Mouse (Mus musculus) heart, adult 18-20 months (tissue): ENCODE results near the gene Rb1. TPM values are rescaled to one million over a fixed set of nuclear protein-coding genes. Genes with fewer than 3 reads are reported as not detected.

Experiments used
- DNase-seq, 2 experiments: peaks; one replicate each; pipeline ENCODE4 v3.0.0; 2021 to 2022; ENCODE audit warnings: mixed read lengths in 1 of 2
- total RNA-seq, 2 experiments: library from RNA; stranded (reverse); gene quantifications; 2 replicates each; pipeline ENCODE4 v1.2.3; 2021

The Rb1 gene
- total RNA-seq, 2 experiments from 2014 or later, result 17.9 to 23.6 TPM

DNA sequence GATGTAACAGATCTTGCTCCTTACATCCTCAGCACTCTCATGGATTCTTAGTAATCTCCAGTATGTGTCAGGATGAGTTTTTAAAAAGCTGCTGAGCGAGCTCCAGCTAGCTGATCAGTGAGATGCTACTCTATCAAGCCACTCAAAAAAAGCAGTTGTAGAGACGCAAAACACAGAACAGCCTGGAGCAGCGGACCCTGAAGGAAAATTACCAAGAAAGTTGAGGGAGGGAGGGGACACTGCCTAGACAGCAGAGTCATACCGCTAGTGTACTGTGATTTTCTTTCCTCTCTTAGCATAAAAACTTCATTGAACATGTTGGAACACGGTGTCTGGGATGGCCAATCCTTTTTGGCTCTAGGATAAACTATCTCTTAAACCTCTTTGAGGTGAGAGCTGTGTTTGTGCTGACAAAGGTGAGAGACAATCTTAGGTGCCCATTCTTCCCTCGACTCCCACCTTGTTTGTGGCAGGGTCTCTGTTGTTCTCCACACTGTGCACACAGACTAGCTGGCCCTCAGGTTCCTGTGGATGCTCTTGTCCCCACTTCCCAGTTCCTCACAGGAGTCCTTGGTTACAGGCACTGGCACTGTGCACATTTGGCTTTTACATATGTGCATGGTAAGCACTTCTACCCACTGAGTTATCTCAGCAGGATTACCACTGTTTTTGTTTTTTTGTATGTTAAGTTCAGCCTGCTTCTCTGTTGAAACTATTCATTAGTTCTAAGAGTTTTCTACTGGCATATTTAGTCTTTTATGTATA, 10.9 kb upstream of the Rb1 start:
- DNase-seq, result no peak

GRCm38 (mm10) chr14:73334926-73335805, 9.5 kb upstream of the Rb1 start:
- DNase-seq, result no peak

DNA sequence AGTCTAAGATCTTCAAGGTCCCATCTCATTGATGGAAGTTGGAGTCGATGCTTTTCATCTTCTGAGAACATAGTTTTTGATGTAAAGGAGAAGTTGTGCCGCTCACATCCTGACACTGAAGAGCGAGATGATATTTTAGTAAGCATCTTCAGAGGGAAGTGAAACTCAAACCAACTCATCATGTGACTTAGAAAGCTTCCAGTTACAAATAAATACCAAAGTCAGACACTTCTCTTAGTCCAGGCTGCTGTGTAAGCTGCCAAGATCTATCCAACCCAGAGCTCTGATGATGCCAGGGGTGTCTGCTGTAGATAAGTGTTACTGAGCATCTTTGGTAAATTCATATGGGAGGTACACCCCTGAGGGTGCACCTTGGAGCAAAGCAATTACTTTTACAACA, 8.3 kb upstream of the Rb1 start:
- DNase-seq, result peak in 1 of 2 experiments; percentile 27

- DNase-seq, result no peak
Measured at GRCm38 (mm10) chr14:73331386-73331785, 5.8 kb upstream of the Rb1 start.

- DNase-seq, result no peak
Measured at GRCm38 (mm10) chr14:73329871-73330270, 4.2 kb upstream of the Rb1 start.

GRCm38 (mm10) chr14:73326511-73326910, 889 bp upstream of the Rb1 start:
- no peak for DNase-seq

DNA sequence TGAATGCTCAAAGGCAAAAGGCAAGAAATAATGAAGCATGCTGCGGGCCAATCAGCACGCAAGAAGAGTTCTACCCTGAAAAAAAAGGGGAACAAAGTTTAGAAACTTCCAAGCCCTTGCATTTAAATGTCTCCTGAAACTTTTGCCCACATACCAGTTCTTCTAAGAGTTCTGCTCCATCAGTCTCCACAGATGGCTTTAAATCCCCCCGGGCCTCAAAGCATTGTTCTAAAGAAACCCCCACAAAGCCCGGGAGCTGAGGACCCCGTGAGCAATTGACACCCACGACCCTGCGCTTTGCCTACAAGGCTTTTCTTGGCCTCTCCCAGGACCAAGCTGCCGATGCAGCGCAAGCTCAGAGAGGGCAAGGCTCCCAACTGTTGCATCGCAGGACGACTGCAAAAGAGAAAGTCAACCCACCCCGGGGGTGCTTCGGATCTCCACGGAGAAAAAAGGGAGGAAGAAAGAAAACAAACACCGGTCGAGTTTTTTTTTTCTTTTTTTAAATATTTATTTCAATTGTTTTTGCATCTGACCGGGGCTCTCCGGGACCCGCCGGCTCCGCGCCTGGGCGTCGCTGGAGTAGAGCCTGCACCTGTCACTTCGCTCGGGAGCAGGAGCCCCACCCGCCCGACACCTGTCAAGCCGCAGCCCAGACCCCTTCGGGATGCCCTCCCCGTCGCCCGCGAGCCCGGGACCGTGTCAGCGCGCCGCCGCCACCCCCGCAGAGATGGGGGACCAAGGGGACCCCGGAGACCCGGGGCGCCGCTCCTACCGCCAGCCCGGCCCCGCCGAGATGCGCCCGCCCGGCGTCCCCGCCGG, 777 bp downstream of the Rb1 start:
- peak; percentile 57 to 65 for DNase-seq

- DNase-seq, result no peak
Measured at GRCm38 (mm10) chr14:73323965-73324364, 1.7 kb downstream of the Rb1 start.

DNA sequence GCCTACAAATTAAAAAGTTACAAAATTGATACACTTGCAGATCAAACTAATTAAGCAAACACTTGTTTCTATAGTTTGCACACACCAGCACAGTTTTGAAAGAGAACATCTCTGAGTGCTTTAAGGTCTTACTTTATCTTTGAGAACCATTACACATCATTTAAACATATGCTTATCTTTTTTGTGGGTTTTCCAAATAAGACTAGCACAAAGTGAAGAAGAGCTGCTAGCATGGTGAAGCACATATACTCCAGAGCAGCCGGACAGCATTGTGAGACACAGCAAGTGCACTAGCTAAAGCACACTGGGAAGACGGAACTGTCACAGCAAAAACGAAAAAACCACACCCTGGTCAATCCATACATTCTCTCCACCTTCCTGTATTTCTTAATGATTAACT, 3.5 kb downstream of the Rb1 start:
- no peak for DNase-seq

DNA sequence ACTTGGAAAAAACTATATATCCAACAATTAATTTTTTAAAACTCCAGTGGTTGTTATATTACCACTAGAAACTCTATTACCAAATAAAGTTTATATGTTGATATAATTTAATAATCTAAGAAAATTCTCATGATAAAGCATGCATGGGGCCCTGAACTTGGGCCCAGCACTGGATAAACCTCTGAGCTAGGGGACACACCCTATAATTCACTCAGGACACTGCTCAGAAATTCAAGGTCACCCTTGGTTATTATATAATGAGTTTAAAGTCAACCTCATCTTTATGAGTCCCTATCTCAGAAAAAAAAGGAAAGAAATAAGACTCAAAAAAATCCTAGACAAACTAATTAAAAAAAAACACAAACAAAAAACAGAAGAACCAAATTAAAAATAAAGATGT, 8.7 kb downstream of the Rb1 start:
- no peak for DNase-seq

DNA sequence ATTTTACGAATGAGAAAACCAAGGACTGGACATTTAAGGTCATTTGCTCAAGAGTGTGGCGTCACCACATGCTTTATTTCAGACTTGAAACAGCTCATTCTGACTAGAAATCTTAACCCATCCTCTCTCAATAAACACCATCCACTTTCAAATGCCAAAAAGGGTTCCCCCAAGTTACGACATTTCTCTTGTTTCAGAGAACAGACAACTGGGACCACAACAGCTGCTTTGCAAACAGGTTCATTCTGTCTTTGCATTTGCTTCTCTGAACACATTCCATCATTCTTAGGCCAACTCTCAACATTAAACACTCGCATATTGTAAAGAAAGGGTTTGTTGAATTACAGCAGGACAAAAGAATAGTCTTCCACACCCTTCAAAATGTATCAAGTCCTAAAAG, 11.8 kb downstream of the Rb1 start:
- no peak for DNase-seq

DNA sequence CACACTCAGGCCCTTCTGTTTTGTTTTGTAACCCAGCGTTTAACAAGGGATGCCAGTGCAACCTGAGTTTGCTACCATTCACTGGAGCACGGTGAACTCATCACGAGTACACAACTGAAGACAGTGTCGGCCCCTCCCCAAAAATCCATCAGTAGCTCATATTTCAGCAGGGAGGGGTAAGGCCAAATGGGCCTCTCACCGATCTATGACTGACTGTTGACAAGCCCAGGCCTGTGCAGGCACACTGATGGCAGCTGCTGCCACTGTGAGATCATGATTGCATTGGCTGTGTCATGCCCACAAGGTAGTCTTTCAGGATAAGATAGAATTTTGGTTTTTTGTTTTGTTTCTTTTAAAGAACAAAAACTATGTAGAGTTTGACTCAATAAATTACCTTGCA, 12.2 kb downstream of the Rb1 start:
- no peak for DNase-seq

DNA sequence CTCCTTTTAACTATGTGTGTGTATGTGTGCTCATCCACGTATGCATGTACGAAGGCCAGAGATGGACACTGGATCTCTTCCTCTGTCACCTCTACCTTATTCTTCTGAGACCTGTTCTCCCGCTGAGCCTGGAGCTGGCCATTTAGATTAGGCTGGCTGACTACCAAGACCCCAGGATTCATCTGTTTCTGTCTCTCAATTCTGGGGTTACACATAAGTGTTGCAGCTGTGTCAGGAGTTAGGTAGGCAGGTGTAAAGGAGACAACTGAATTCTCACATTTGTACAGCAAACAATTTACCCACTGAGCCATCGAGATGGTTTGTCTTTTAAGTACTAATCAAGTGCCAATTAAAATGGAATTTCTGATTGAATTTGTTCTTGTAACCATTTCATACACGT, 12.7 kb downstream of the Rb1 start:
- no peak for DNase-seq

GRCm38 (mm10) chr14:73307490-73307889, 18.1 kb downstream of the Rb1 start:
- DNase-seq, result no peak

DNA sequence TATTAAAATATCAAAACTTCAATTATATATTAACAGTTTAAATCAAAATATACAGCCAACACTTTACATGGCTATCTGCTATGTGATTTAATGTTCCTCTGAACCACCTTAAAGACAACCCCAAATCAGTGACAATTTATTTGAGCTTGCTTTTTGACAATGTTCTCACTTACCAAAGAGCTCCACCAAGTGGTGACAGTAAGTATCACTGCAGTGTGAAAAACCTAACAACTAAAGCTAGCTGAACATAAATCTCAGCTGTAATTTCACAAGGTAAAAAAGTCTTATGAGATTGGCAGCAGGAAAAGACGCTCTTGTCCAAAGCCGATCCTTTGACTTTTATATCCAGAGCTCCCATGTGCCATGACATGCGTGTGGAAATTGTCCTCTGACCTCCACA, 22.4 kb downstream of the Rb1 start:
- DNase-seq, result peak; percentile 53 to 81

DNA sequence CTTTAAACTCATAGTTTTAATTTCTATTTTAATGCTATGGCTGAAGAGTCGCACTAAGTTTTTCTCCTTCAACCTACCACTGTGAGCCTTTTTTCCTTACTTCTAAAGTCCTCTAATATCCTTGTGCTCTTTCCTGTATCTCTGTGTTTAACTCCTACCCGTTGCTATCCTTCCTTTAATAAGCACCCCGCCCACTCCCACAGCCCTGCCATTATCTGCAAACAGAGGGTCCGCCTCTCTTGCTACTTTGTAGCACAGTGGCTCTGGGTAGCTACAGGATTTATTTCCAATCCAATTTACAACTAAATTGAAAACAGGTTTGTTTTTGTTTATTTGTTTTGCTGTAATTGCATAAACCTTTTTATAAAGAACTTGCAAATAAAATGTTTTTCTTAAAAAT, 23.8 kb downstream of the Rb1 start:
- DNase-seq, result no peak

DNA sequence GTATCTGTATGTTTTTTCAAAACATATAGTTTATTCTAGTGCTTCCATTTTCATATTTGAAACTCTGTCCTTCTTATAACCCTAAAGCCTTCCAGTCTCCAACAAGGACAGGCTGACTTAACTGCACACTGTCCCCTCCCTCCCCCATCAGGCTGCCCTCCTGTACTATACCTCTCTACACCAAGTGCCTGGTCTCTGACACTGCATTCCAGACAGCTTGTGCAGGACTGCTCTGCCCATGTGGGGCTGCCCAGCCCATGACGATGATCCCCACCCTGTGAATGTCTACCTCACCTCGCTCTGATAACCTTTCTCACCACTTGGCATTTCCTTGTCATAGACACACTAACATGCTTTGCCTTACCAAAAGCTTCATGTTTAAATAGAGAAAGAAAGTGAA, 30.1 kb downstream of the Rb1 start:
- no peak for DNase-seq

GRCm38 (mm10) chr14:73293616-73294015, 32.0 kb downstream of the Rb1 start:
- no peak for DNase-seq

DNA sequence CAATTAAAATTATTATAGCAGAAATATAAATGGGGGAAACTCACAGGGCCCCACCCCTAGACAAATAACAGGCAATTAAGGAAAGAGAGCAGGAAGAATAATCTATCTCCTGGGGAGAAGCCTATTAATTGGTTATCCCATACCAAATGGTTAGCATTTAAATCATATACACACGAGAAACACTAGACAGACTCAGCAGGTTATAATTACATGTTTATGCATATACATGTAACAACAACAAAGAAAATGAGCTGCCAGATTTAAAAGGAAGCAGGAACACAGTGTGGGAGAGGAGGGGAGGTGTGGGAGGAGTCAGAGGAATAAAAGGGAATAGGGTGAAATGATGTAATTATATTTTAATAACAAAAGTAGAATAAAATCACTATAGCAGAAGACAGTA, 33.2 kb downstream of the Rb1 start:
- no peak for DNase-seq

GRCm38 (mm10) chr14:73289915-73290314, 35.7 kb downstream of the Rb1 start:
- DNase-seq, result no peak

DNA sequence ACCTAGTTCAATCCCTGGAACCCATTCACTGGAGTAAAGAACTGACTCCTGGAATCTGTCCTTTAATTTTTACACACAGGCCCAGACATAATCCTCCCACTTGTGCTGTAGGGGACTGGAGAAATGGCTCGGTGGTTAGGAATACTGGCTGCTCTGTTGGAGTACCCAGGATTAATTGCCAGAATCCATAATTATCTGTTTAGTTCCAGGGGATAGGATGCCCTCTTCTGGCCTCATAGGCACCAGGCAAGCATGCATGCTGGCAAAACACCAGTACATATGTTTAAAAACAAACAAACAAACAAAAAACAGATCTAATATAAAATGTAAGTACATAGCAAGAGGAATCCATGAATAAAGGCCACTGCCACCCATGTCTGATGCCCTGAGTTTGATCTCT, 44.6 kb downstream of the Rb1 start:
- no peak for DNase-seq

DNA sequence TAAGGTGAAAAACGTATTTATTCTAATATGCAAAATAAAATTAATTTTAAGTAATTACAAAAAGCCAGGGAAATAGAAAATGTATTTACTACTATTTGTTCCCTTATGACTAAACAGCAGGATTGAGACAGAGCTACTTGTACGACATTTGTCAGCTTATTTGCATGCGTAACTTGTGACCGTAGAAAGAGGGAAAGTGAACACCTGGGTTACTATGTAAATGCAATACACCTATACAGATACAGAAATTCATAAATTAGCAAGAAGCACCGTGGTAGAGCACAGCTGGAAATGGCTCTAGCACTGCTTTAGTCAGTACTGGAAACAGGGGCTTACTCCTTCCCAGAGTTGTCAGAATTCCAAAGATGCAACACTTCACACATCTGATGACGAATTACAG, 46.5 kb downstream of the Rb1 start:
- DNase-seq, result no peak

DNA sequence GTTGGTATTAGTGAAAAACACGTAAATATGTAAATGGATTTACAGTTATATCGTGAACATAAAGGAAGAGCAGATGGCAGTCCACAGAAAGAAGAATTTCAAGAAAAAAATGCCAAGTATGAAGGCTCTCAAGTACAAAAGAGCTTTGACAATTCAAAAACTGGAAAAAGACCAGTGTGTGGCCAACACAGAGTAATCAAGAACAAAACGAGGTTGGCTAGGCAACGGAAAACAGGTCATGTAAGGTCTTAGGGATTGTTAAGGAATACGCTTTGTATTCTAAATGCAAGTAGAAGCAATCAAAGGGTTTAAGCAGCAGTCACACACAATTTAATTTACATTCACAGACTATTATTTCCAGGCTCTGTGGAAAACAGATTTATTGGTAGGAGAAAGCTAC, 53.8 kb downstream of the Rb1 start:
- no peak for DNase-seq
